Mouse (Mus musculus) megakaryocyte, embryonic 14.5 days (primary cell): ENCODE data around the gene Cmtr1. TPM values are rescaled to one million over a fixed set of nuclear protein-coding genes. Genes with fewer than 3 reads are reported as not detected.

ENCODE experiments used
- H3K27me3 ChIP-seq: replicated peaks from 2 replicates; pipeline ENCODE3; 2012; ENCODE audit warnings: inconsistent platforms
- H3K36me3 ChIP-seq: replicated peaks from 2 replicates; pipeline ENCODE3; 2012; ENCODE audit warnings: low read length, inconsistent platforms, mixed read lengths
- H3K4me1 ChIP-seq: 2 replicates; pipeline ENCODE4 v1.6.1; 2012; ENCODE audit warnings: inconsistent platforms
- H3K4me3 ChIP-seq: replicated peaks from 2 replicates; pipeline ENCODE3; 2012; ENCODE audit warnings: moderate library complexity, mild to moderate bottlenecking, inconsistent platforms
- H3K9me3 ChIP-seq: 2 replicates; pipeline ENCODE4 v1.6.1; 2012; ENCODE audit warnings: inconsistent platforms
- FLI1 ChIP-seq: IDR thresholded peaks from 2 replicates; pipeline ENCODE4 v1.6.1; 2012; ENCODE audit warnings: low read length, inconsistent platforms, mixed read lengths
- GATA1 ChIP-seq: IDR thresholded peaks from 3 replicates; pipeline ENCODE4 v1.6.1; 2012; ENCODE audit warnings: mixed read lengths, low read length, inconsistent platforms, borderline replicate concordance
- polyA plus RNA-seq: library from polyadenylated mRNA; stranded (reverse); fragments of >175 nt; gene quantifications from 2 replicates; pipeline ENCODE4 v1.2.3, GENCODE M21; 2012; ENCODE audit warnings: low replicate concordance; ENCODE audit not compliant: insufficient read depth

The Cmtr1 gene
- polyA plus RNA-seq, 1 experiment: 22.3 TPM

GRCm38 (mm10) chr17:29632312-29632711 is 28.1 kb upstream of the Cmtr1 start:
- H3K36me3 ChIP-seq: peaks cover 96% of the 10 kb centered on the region
- H3K4me3 ChIP-seq: no peak overlapping the region
- TF ChIP-seq FLI1: no peak
- TF ChIP-seq GATA1: no peak
- no peaks in the 10 kb centered on the region for H3K27me3 ChIP-seq
- peaks cover 36% of the 10 kb centered on the region for H3K4me1 ChIP-seq
- H3K9me3 ChIP-seq: no peaks in the 10 kb centered on the region

GRCm38 (mm10) chr17:29635492-29635891 is 24.9 kb upstream of the Cmtr1 start:
- no peak overlapping the region for H3K4me3 ChIP-seq
- no peak for TF ChIP-seq FLI1
- no peak for TF ChIP-seq GATA1
- peaks cover 93% of the 10 kb centered on the region for H3K36me3 ChIP-seq
- H3K9me3 ChIP-seq: no peaks in the 10 kb centered on the region
- H3K27me3 ChIP-seq: no peaks in the 10 kb centered on the region
- peaks cover 34% of the 10 kb centered on the region for H3K4me1 ChIP-seq

GRCm38 (mm10) chr17:29636118-29636517 is 24.3 kb upstream of the Cmtr1 start:
- no peaks in the 10 kb centered on the region for H3K27me3 ChIP-seq
- H3K4me1 ChIP-seq: peaks cover 34% of the 10 kb centered on the region
- no peak for TF ChIP-seq FLI1
- no peak for TF ChIP-seq GATA1
- peaks cover 93% of the 10 kb centered on the region for H3K36me3 ChIP-seq
- no peaks in the 10 kb centered on the region for H3K9me3 ChIP-seq
- no peak overlapping the region for H3K4me3 ChIP-seq

- peaks cover 34% of the 10 kb centered on the region for H3K4me1 ChIP-seq
- no peaks in the 10 kb centered on the region for H3K9me3 ChIP-seq
- peaks cover 93% of the 10 kb centered on the region for H3K36me3 ChIP-seq
- H3K4me3 ChIP-seq: peak overlapping the region; percentile 34
- H3K27me3 ChIP-seq: no peaks in the 10 kb centered on the region
- no peak for TF ChIP-seq FLI1
- no peak for TF ChIP-seq GATA1
Observed at GRCm38 (mm10) chr17:29637377-29637776, 23.0 kb upstream of the Cmtr1 start.

- no peaks in the 10 kb centered on the region for H3K27me3 ChIP-seq
- TF ChIP-seq GATA1 (no peak), FLI1 (no peak)
- no peaks in the 10 kb centered on the region for H3K9me3 ChIP-seq
- H3K4me3 ChIP-seq: peak overlapping the region; percentile 19
- peaks cover 34% of the 10 kb centered on the region for H3K4me1 ChIP-seq
- peaks cover 92% of the 10 kb centered on the region for H3K36me3 ChIP-seq
Observed at GRCm38 (mm10) chr17:29637895-29638294, 22.5 kb upstream of the Cmtr1 start.

- peaks cover 73% of the 10 kb centered on the region for H3K36me3 ChIP-seq
- peaks cover 29% of the 10 kb centered on the region for H3K4me1 ChIP-seq
- no peaks in the 10 kb centered on the region for H3K9me3 ChIP-seq
- TF ChIP-seq GATA1 (no peak), FLI1 (no peak)
- no peak overlapping the region for H3K4me3 ChIP-seq
- no peaks in the 10 kb centered on the region for H3K27me3 ChIP-seq
Observed at GRCm38 (mm10) chr17:29640971-29641370, 19.4 kb upstream of the Cmtr1 start.

- Histone ChIP-seq H3K9me3 (peaks cover 6% of the 10 kb centered on the region), H3K27me3 (no peaks in the 10 kb centered on the region), H3K4me1 (peaks cover 17% of the 10 kb centered on the region), H3K4me3 (no peak overlapping the region), H3K36me3 (peaks cover 71% of the 10 kb centered on the region)
- TF ChIP-seq FLI1 (no peak), GATA1 (no peak)
Observed at GRCm38 (mm10) chr17:29642219-29642618, 18.2 kb upstream of the Cmtr1 start.

GRCm38 (mm10) chr17:29658249-29658648 is 2.1 kb upstream of the Cmtr1 start:
- Histone ChIP-seq H3K4me3 (peak overlapping the region; percentile 43), H3K36me3 (peaks cover 8% of the 10 kb centered on the region), H3K9me3 (peaks cover 3% of the 10 kb centered on the region; the same call in 1 of the 2 replicates), H3K4me1 (peaks cover 33% of the 10 kb centered on the region), H3K27me3 (no peaks in the 10 kb centered on the region)
- TF ChIP-seq GATA1: no peak
- TF ChIP-seq FLI1: no peak

GRCm38 (mm10) chr17:29660762-29661391 is 482 bp downstream of the Cmtr1 start:
- H3K4me3 ChIP-seq: peak overlapping the region; percentile 99
- no peak for TF ChIP-seq GATA1
- no peak for TF ChIP-seq FLI1
- peaks cover 45% of the 10 kb centered on the region for H3K4me1 ChIP-seq
- no peaks in the 10 kb centered on the region for H3K9me3 ChIP-seq
- H3K27me3 ChIP-seq: no peaks in the 10 kb centered on the region
- H3K36me3 ChIP-seq: peaks cover 33% of the 10 kb centered on the region

- H3K36me3 ChIP-seq: peaks cover 45% of the 10 kb centered on the region
- H3K4me1 ChIP-seq: peaks cover 51% of the 10 kb centered on the region
- TF ChIP-seq FLI1 (no peak), GATA1 (no peak)
- no peaks in the 10 kb centered on the region for H3K27me3 ChIP-seq
- H3K9me3 ChIP-seq: no peaks in the 10 kb centered on the region
- H3K4me3 ChIP-seq: no peak overlapping the region
Observed at GRCm38 (mm10) chr17:29662145-29662544, 1.8 kb downstream of the Cmtr1 start.
